Mouse (Mus musculus) MEL (cell line): Measurements from ENCODE around the gene Ticam1. TPM values are rescaled to one million over a fixed set of nuclear protein-coding genes. Genes with fewer than 3 reads are reported as not detected.

ENCODE experiments used
- DNase-seq: peaks from one replicate; pipeline ENCODE4 v3.0.0; 2011; ENCODE audit warnings: low read depth, low spot score
- H3K27ac ChIP-seq: 2 replicates; pipeline ENCODE4 v1.5.1; 2012; ENCODE audit warnings: low read depth, mild to moderate bottlenecking, control low read depth, low read length, moderate library complexity; ENCODE audit not compliant: control insufficient read depth
- H3K27me3 ChIP-seq, 2 experiments: fragments of 150-350 bp in 1 of 2; sonication (generic) in 1 of 2; 2 replicates each; pipeline ENCODE4 v1.6.1; 2012; ENCODE audit warnings: low read length in 2 of 2, mild to moderate bottlenecking in 2 of 2, improper control_type of control experiment in 1 of 2, moderate library complexity in 1 of 2; ENCODE audit not compliant: insufficient read depth in 2 of 2, control insufficient read depth in 1 of 2
- H3K36me3 ChIP-seq, 2 experiments: 2 replicates each; pipeline ENCODE4 v1.6.1; 2012 to 2014; ENCODE audit warnings: low read length in 2 of 2, improper control_type of control experiment in 1 of 2, inconsistent platforms in 1 of 2, mild to moderate bottlenecking in 1 of 2; ENCODE audit not compliant: insufficient read depth in 2 of 2, control insufficient read depth in 1 of 2
- H3K4me1 ChIP-seq, 2 experiments: fragments of 150-350 bp in 1 of 2; sonication (generic) in 1 of 2; 2 replicates each; pipeline ENCODE4 v1.6.1; 2012; ENCODE audit warnings: low read length in 2 of 2, improper control_type of control experiment in 1 of 2, mild to moderate bottlenecking in 1 of 2; ENCODE audit not compliant: insufficient read depth in 2 of 2, control insufficient read depth in 1 of 2
- H3K4me3 ChIP-seq, 2 experiments: fragments of 150-350 bp in 1 of 2; sonication (generic) in 1 of 2; 2 replicates each; pipeline ENCODE4 v1.5.1; 2012; ENCODE audit warnings: low read depth in 2 of 2, low read length in 2 of 2, mild to moderate bottlenecking in 2 of 2, moderate library complexity in 2 of 2, control low read depth in 1 of 2, improper control_type of control experiment in 1 of 2; ENCODE audit not compliant: control insufficient read depth in 1 of 2, insufficient read depth in 1 of 2
- H3K79me2 ChIP-seq: 2 replicates; pipeline ENCODE4 v1.6.1; 2012; ENCODE audit warnings: mild to moderate bottlenecking, low read length, moderate library complexity; ENCODE audit not compliant: control insufficient read depth, poor library complexity, insufficient read depth
- H3K9ac ChIP-seq: 2 replicates; pipeline ENCODE4 v1.6.1; 2012; ENCODE audit warnings: low read depth, mild to moderate bottlenecking, control low read depth, low read length, moderate library complexity; ENCODE audit not compliant: control insufficient read depth, poor library complexity, severe bottlenecking
- H3K9me3 ChIP-seq: fragments of 150-350 bp; sonication (generic); replicated peaks from 2 replicates; pipeline ENCODE4 v1.6.1; 2012; ENCODE audit warnings: mild to moderate bottlenecking, low read length, improper control_type of control experiment, moderate library complexity; ENCODE audit not compliant: insufficient read depth
- BHLHE40 ChIP-seq: IDR thresholded peaks from 2 replicates; pipeline ENCODE4 v1.6.1; 2012; ENCODE audit warnings: low read depth, mild to moderate bottlenecking, inconsistent platforms, low read length, improper control_type of control experiment, borderline replicate concordance
- CHD1 ChIP-seq: IDR thresholded peaks from 2 replicates; pipeline ENCODE4 v1.6.1; 2012; ENCODE audit warnings: low read depth, mild to moderate bottlenecking, inconsistent platforms, low read length, improper control_type of control experiment
- CHD2 ChIP-seq: IDR thresholded peaks from 2 replicates; pipeline ENCODE4 v1.6.1; 2011; ENCODE audit warnings: low read length, improper control_type of control experiment
- CTCF ChIP-seq, 3 experiments: IDR thresholded peaks in 2 of 3; conservative IDR thresholded peaks in 1 of 3; 2 replicates each; pipeline ENCODE4 v1.5.1; 2011 to 2012; ENCODE audit warnings: low read length in 3 of 3, low read depth in 2 of 3, mild to moderate bottlenecking in 2 of 3, improper control_type of control experiment in 1 of 3, inconsistent platforms in 1 of 3, mixed read lengths in 1 of 3, moderate library complexity in 1 of 3; ENCODE audit not compliant: control insufficient read depth in 1 of 3, insufficient read depth in 1 of 3, poor library complexity in 1 of 3, severe bottlenecking in 1 of 3
- ELF1 ChIP-seq: IDR thresholded peaks from 2 replicates; pipeline ENCODE4 v1.6.1; 2014; ENCODE audit warnings: low read depth, mild to moderate bottlenecking, inconsistent platforms, low read length, improper control_type of control experiment, moderate library complexity
- EP300 ChIP-seq, 2 experiments: IDR thresholded peaks; 2 replicates each; pipeline ENCODE4 v1.6.1; 2011; ENCODE audit warnings: improper control_type of control experiment in 2 of 2, low read length in 2 of 2, low read depth in 1 of 2, mild to moderate bottlenecking in 1 of 2
- GABPA ChIP-seq: IDR thresholded peaks from 2 replicates; pipeline ENCODE4 v1.6.1; 2012; ENCODE audit warnings: low read depth, mild to moderate bottlenecking, inconsistent platforms, low read length, improper control_type of control experiment, moderate library complexity
- HCFC1 ChIP-seq: IDR thresholded peaks from 2 replicates; pipeline ENCODE4 v1.6.1; 2012; ENCODE audit warnings: low read depth, mild to moderate bottlenecking, inconsistent platforms, low read length, improper control_type of control experiment, moderate library complexity
- KAT2A ChIP-seq: conservative IDR thresholded peaks from 2 replicates; pipeline ENCODE4 v1.6.1; 2012; ENCODE audit warnings: low read depth, low read length, improper control_type of control experiment, inconsistent platforms
- MAFK ChIP-seq: IDR thresholded peaks from 2 replicates; pipeline ENCODE4 v1.6.1; 2011; ENCODE audit warnings: low read depth, mild to moderate bottlenecking, low read length, improper control_type of control experiment, borderline replicate concordance
- MAX ChIP-seq: IDR thresholded peaks from 2 replicates; pipeline ENCODE4 v1.6.1; 2011; ENCODE audit warnings: low read length, improper control_type of control experiment
- MEF2A ChIP-seq: IDR thresholded peaks from 2 replicates; pipeline ENCODE4 v1.6.1; 2014; ENCODE audit warnings: low read depth, mild to moderate bottlenecking, inconsistent platforms, low read length, improper control_type of control experiment; ENCODE audit not compliant: poor library complexity, insufficient replicate concordance, severe bottlenecking; ENCODE audit errors: extremely low read depth
- MXI1 ChIP-seq: IDR thresholded peaks from 2 replicates; pipeline ENCODE4 v1.6.1; 2011; ENCODE audit warnings: mild to moderate bottlenecking, low read depth, low read length, improper control_type of control experiment
- MYB ChIP-seq: IDR thresholded peaks from 2 replicates; pipeline ENCODE4 v1.6.1; 2011; ENCODE audit warnings: mild to moderate bottlenecking, low read depth, low read length, improper control_type of control experiment
- MYC ChIP-seq: IDR thresholded peaks from 2 replicates; pipeline ENCODE4 v1.6.1; 2011; ENCODE audit warnings: low read depth, mild to moderate bottlenecking, low read length, improper control_type of control experiment, moderate library complexity
- NRF1 ChIP-seq: IDR thresholded peaks from 2 replicates; pipeline ENCODE4 v1.6.1; 2014; ENCODE audit warnings: low read depth, mild to moderate bottlenecking, inconsistent platforms, low read length, improper control_type of control experiment, moderate library complexity; ENCODE audit not compliant: poor library complexity, insufficient read depth, severe bottlenecking
- POLR2A ChIP-seq, 2 experiments: IDR thresholded peaks; 2 replicates each; pipeline ENCODE4 v1.6.1; 2011 to 2012; ENCODE audit warnings: low read length in 2 of 2, mild to moderate bottlenecking in 2 of 2, control low read depth in 1 of 2, improper control_type of control experiment in 1 of 2, low read depth in 1 of 2, moderate library complexity in 1 of 2; ENCODE audit not compliant: control insufficient read depth in 1 of 2, insufficient read depth in 1 of 2, poor library complexity in 1 of 2
- POLR2AphosphoS2 ChIP-seq: IDR thresholded peaks from 2 replicates; pipeline ENCODE4 v1.6.1; 2011; ENCODE audit warnings: low read length, improper control_type of control experiment
- POLR2AphosphoS5 ChIP-seq: IDR thresholded peaks from 2 replicates; pipeline ENCODE4 v1.6.1; 2012; ENCODE audit warnings: low read depth, borderline replicate concordance, mild to moderate bottlenecking, inconsistent platforms, low read length, moderate library complexity, mixed read lengths
- RAD21 ChIP-seq: IDR thresholded peaks from 2 replicates; pipeline ENCODE4 v1.6.1; 2011; ENCODE audit warnings: mild to moderate bottlenecking, low read depth, low read length, improper control_type of control experiment
- SMC3 ChIP-seq: IDR thresholded peaks from 2 replicates; pipeline ENCODE4 v1.6.1; 2011; ENCODE audit warnings: low read depth, low read length, improper control_type of control experiment
- TAL1 ChIP-seq: IDR thresholded peaks from 2 replicates; pipeline ENCODE4 v1.6.1; 2012; ENCODE audit warnings: mild to moderate bottlenecking, inconsistent platforms, low read length, moderate library complexity, mixed read lengths
- UBTF ChIP-seq: IDR thresholded peaks from 2 replicates; pipeline ENCODE4 v1.6.1; 2012; ENCODE audit warnings: low read depth, mild to moderate bottlenecking, inconsistent platforms, low read length, improper control_type of control experiment, moderate library complexity, borderline replicate concordance; ENCODE audit not compliant: insufficient read depth
- USF1 ChIP-seq: IDR thresholded peaks from 2 replicates; pipeline ENCODE4 v1.6.1; 2014; ENCODE audit warnings: low read depth, mild to moderate bottlenecking, inconsistent platforms, low read length, improper control_type of control experiment, moderate library complexity
- USF2 ChIP-seq, 2 experiments: IDR thresholded peaks; 2 replicates each; pipeline ENCODE4 v1.6.1; 2011 to 2012; ENCODE audit warnings: improper control_type of control experiment in 2 of 2, low read length in 2 of 2, borderline replicate concordance in 1 of 2, inconsistent platforms in 1 of 2, low read depth in 1 of 2, mild to moderate bottlenecking in 1 of 2; ENCODE audit not compliant: insufficient read depth in 1 of 2
- ZC3H11A ChIP-seq: IDR thresholded peaks from 2 replicates; pipeline ENCODE4 v1.6.1; 2012; ENCODE audit warnings: low read depth, mild to moderate bottlenecking, inconsistent platforms, low read length, improper control_type of control experiment
- ZKSCAN1 ChIP-seq: IDR thresholded peaks from 2 replicates; pipeline ENCODE4 v1.6.1; 2012; ENCODE audit warnings: low read depth, mild to moderate bottlenecking, inconsistent platforms, low read length, improper control_type of control experiment, moderate library complexity
- ZNF384 ChIP-seq: IDR thresholded peaks from 2 replicates; pipeline ENCODE4 v1.6.1; 2012; ENCODE audit warnings: low read depth, mild to moderate bottlenecking, inconsistent platforms, low read length, improper control_type of control experiment
- polyA plus RNA-seq, 2 experiments: library from polyadenylated mRNA; stranded (reverse) in 1 of 2; unstranded in 1 of 2; fragments of >175 nt in 1 of 2; fragments of >200 nt in 1 of 2; gene quantifications; 2 replicates each; pipeline versions ENCODE4 v1.2.1 to v1.2.4; 2012; ENCODE audit warnings: low replicate concordance in 2 of 2, low read depth in 1 of 2; ENCODE audit not compliant: insufficient read length in 2 of 2, insufficient read depth in 1 of 2, missing spikeins in 1 of 2
- total RNA-seq: library from RNA; depleted of rRNA; stranded (reverse); fragments of 300-350 nt; gene quantifications from 2 replicates; pipeline ENCODE4 v1.2.3, GENCODE M21; 2012

Ticam1 gene
- total and polyA plus RNA-seq, 3 experiments, result 4.6 to 8.7 TPM; not detected in 1

GRCm38 (mm10) chr17:56292531-56293222 lies 16.1 kb upstream of the Ticam1 start, which contains the start of gene Plin3:
TSS of gene Plin3 (minus strand) at chr17:56292873.
- no peaks in the 10 kb centered on the region for H3K27me3 ChIP-seq
- H3K9ac ChIP-seq, result peak within 1 kb of the TSS; percentile 80
- no peaks in the 10 kb centered on the region for H3K9me3 ChIP-seq
- TF ChIP-seq MYC (no peak), MAFK (no peak), MAX (no peak), POLR2AphosphoS5 (no peak), GABPA (no peak), MYB (no peak), EP300 (IDR thresholded peaks at IDR 0.05; ENCODE audit: low read depth in 1 of 2, low read length in 2 of 2) (no peak), HCFC1 (no peak), KAT2A (no peak), UBTF (no peak), RAD21 (no peak), ZC3H11A (no peak), USF2 (IDR thresholded peaks at IDR 0.05; ENCODE audit: borderline replicate concordance in 1 of 2, insufficient read depth in 1 of 2, low read depth in 1 of 2, low read length in 2 of 2) (no peak)
- H3K4me3 ChIP-seq, result no peak within 1 kb of the TSS; a peak in 1 of 4 replicates
- H3K4me1 ChIP-seq, result peaks cover 6 to 24% of the 10 kb centered on the region in 2 experiments; a peak in 3 of 4 replicates
- DNase-seq, result no peak
- H3K36me3 ChIP-seq, result peaks cover 0 to 16% of the 10 kb centered on the region in 2 experiments; a peak in 2 of 4 replicates
- peak within 1 kb of the TSS; percentile 88 for H3K27ac ChIP-seq
- H3K79me2 ChIP-seq, result no peaks in the 10 kb centered on the region; the same call in 1 of the 2 replicates

GRCm38 (mm10) chr17:56291826-56292475 lies 15.4 kb upstream of the Ticam1 start:
- Histone ChIP-seq H3K4me1 (peaks cover 6 to 29% of the 10 kb centered on the region in 2 experiments; a peak in 3 of 4 replicates), H3K36me3 (peaks cover 0 to 21% of the 10 kb centered on the region in 2 experiments; a peak in 2 of 4 replicates), H3K9ac (peak overlapping the region; percentile 80), H3K79me2 (no peaks in the 10 kb centered on the region; the same call in 1 of the 2 replicates), H3K27ac (peak overlapping the region; percentile 88), H3K9me3 (no peaks in the 10 kb centered on the region), H3K27me3 (no peaks in the 10 kb centered on the region), H3K4me3 (peak overlapping the region in 1 of 2 experiments; percentile 20; a peak in 1 of 4 replicates)
- DNase-seq, result no peak
- no peak for TF ChIP-seq SMC3
- TF ChIP-seq MXI1, result no peak
- TF ChIP-seq TAL1, result no peak
- TF ChIP-seq EP300 (IDR thresholded peaks at IDR 0.05; ENCODE audit: low read depth in 1 of 2, low read length in 2 of 2), result no peak
- TF ChIP-seq CTCF (IDR thresholded peaks at IDR 0.05 in 2 of 3, conservative IDR thresholded peaks at IDR 0.05 in 1 of 3; ENCODE audit: control insufficient read depth in 1 of 3, insufficient read depth in 1 of 3, low read depth in 2 of 3, low read length in 3 of 3, poor library complexity in 1 of 3, severe bottlenecking in 1 of 3), result no peak
- TF ChIP-seq CHD2, result no peak
- no peak for TF ChIP-seq HCFC1
- TF ChIP-seq USF1, result no peak
- no peak for TF ChIP-seq ZNF384
- no peak for TF ChIP-seq NRF1
- TF ChIP-seq MEF2A, result no peak
- TF ChIP-seq POLR2A (IDR thresholded peaks at IDR 0.05; ENCODE audit: control insufficient read depth in 1 of 2, insufficient read depth in 1 of 2, low read depth in 1 of 2, low read length in 2 of 2, poor library complexity in 1 of 2), result no peak
- no peak for TF ChIP-seq ELF1
- TF ChIP-seq CHD1, result no peak
- no peak for TF ChIP-seq POLR2AphosphoS2
- no peak for TF ChIP-seq BHLHE40
- TF ChIP-seq ZKSCAN1, result no peak
